Mouse (Mus musculus) G1E-ER4 (cell line): Measurements from ENCODE around the gene Umod. TPM values are rescaled to one million over a fixed set of nuclear protein-coding genes. Genes with fewer than 3 reads are reported as not detected.

Experiments used
- GATA1 ChIP-seq: IDR thresholded peaks from one replicate; pipeline ENCODE4 v1.8.0; 2012; ENCODE audit warnings: low read length, inconsistent platforms
- polyA plus RNA-seq: library from polyadenylated mRNA; stranded (reverse); fragments of >175 nt; gene quantifications from 2 replicates; pipeline ENCODE4 v1.2.3, GENCODE M21; 2012

Umod gene
- polyA plus RNA-seq, 1 experiment = not detected

- no peak for TF ChIP-seq GATA1
Measured at GRCm38 (mm10) chr7:119484154-119484553, 5.1 kb upstream of the Umod start.

- TF ChIP-seq GATA1 = no peak
Measured at GRCm38 (mm10) chr7:119476500-119477389, 2.3 kb downstream of the Umod start.

- no peak for TF ChIP-seq GATA1
Measured at GRCm38 (mm10) chr7:119459185-119459584, 19.9 kb downstream of the Umod start, which contains the start of gene Gp2. Gene Gp2 (minus strand): TSS chr7:119459285.

GRCm38 (mm10) chr7:119454192-119454591 lies 24.9 kb downstream of the Umod start:
- no peak for TF ChIP-seq GATA1

DNA sequence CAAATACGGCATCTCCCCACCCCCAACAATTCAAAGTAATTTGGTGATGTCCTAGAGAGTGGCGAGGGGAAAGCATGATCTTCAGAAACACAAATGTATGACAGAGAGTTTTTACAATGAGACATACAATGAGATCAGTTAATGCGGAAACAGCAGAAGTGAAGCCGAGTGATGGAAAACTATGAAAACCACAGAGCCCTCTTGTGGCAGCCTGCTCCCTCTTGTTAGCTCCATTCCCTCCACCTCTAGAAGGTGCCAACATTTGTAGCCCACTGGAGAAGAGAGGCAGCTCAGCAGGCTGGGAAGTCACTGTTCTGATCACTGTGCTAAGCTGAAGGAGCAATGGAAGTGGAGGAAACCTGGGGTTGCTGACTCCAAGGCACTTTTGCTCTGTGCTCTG lies 35.2 kb downstream of the Umod start:
- TF ChIP-seq GATA1 = no peak

- TF ChIP-seq GATA1 = no peak
Measured at GRCm38 (mm10) chr7:119441938-119442337, 37.1 kb downstream of the Umod start.

DNA sequence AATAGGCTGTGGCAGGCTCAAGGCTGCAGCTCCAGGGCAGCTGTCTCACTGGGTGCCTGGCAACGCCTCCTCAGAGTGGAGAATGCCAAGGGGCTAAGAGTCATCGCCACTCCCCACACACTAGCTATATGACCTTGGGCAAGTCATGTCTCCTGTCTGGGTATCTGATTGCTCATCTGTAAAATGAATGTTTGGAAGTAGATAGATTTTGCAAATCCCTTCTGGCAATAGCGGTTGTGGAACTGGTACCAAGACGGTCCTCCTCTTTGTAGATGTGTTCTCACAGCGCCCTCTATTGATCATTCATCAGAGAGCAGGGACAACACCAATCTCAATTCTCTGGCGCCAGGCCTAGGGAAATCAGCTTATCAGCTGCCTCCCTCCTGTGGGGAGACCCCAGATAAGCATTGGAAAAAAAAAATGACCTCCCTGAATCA lies 51.9 kb downstream of the Umod start:
- no peak for TF ChIP-seq GATA1

GRCm38 (mm10) chr7:119420730-119421129 lies 58.4 kb downstream of the Umod start:
- no peak for TF ChIP-seq GATA1

DNA sequence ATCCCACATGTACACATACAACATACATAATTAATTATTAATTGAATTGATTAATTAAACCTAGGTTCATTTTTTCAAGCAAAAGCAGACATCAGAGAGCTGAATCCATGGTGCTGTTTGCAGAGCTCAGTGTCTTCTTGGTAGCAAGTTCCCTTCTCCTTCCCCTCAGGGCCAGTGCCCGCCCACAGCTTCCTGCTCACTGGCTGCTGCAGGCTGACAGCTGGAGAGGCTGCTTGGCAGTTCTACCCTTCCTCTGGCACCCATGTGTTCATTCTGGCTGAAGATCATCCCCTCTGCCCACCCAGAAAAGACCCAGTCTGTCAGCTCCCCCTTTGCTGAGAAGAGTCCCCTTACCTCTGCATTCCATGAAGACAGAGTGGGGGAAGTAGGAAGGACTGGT lies 60.6 kb downstream of the Umod start:
- TF ChIP-seq GATA1 = no peak

Other genes starting within 250 kb of the Umod start
- not detected in 2 replicates for gene Gp2, start 20.0 kb downstream of the Umod start, polyA plus RNA-seq
- gene Acsm5, start 40.2 kb upstream of the Umod start, polyA plus RNA-seq = 0.05 TPM in 1 of 2 replicates, not detected in the other
- gene Pdilt, start 44.2 kb upstream of the Umod start, polyA plus RNA-seq = not detected in 2 replicates
- not detected in 2 replicates for gene Acsm2, start 75.1 kb upstream of the Umod start, polyA plus RNA-seq
- not detected in 2 replicates for gene Acsm1, start 127.7 kb upstream of the Umod start, polyA plus RNA-seq
- not detected in 2 replicates for gene Acsm4, start 210.7 kb upstream of the Umod start, polyA plus RNA-seq
- gene Thumpd1, start 241.5 kb upstream of the Umod start, polyA plus RNA-seq = 72.7 and 84.7 TPM in 2 replicates